Mouse (Mus musculus) embryonic facial prominence, embryonic 14.5 days (tissue): Measurements from ENCODE around the gene Ccdc190. TPM values are rescaled to one million over a fixed set of nuclear protein-coding genes. Genes with fewer than 3 reads are reported as not detected.

Experiments used
- ATAC-seq: fragments of 200-750 bp; cut with Nextera tagmentation; 2 replicates; pipeline ENCODE4 v1.8.0; 2017; ENCODE audit warnings: low read depth, moderate number of reproducible peaks, moderate TSS enrichment
- DNase-seq: peaks from one replicate; pipeline ENCODE4 v3.0.0-alpha.2; 2015; ENCODE audit warnings: low spot score
- H3K27ac ChIP-seq: fragments of 300-500 bp; sonication (generic); replicated peaks from 2 replicates; pipeline ENCODE4 v1.5.1; 2014; ENCODE audit warnings: low read depth, mild to moderate bottlenecking, low read length, moderate library complexity
- H3K27me3 ChIP-seq: fragments of 300-500 bp; sonication (generic); replicated peaks from 2 replicates; pipeline ENCODE4 v1.6.1; 2014; ENCODE audit warnings: low read length; ENCODE audit not compliant: control insufficient read depth, insufficient read depth
- H3K36me3 ChIP-seq: fragments of 300-500 bp; sonication (generic); 2 replicates; pipeline ENCODE4 v1.6.1; 2014; ENCODE audit warnings: low read length, mixed read lengths; ENCODE audit not compliant: control insufficient read depth, insufficient read depth
- H3K4me1 ChIP-seq: fragments of 300-500 bp; sonication (generic); 2 replicates; pipeline ENCODE4 v1.6.1; 2014; ENCODE audit warnings: antibody characterized with exemption, low read length; ENCODE audit not compliant: control insufficient read depth, insufficient read depth
- H3K4me2 ChIP-seq: fragments of 300-500 bp; sonication (generic); 2 replicates; pipeline ENCODE4 v1.6.1; 2014; ENCODE audit warnings: low read depth, mild to moderate bottlenecking, low read length, moderate library complexity, mixed read lengths
- H3K4me3 ChIP-seq: fragments of 300-500 bp; sonication (generic); 2 replicates; pipeline ENCODE4 v1.5.1; 2014; ENCODE audit warnings: low read depth, mild to moderate bottlenecking, low read length
- H3K9ac ChIP-seq: fragments of 300-500 bp; sonication (generic); 2 replicates; pipeline ENCODE4 v1.6.1; 2014; ENCODE audit warnings: low read depth, mild to moderate bottlenecking, low read length, moderate library complexity, mixed read lengths
- H3K9me3 ChIP-seq: fragments of 300-500 bp; sonication (generic); 2 replicates; pipeline ENCODE4 v1.6.1; 2016; ENCODE audit warnings: low read length; ENCODE audit not compliant: control insufficient read depth
- WGBS: fragments of 180-500 bp; shearing (Covaris S2); extraction: QIAGEN DNeasy Blood & Tissue Kit; methylation state at CpG from one replicate; pipeline ENCODE4 v1.1.7; 2014; 5-methylcytosine and 5-hydroxymethylcytosine counted together
- polyA plus RNA-seq: library from polyadenylated mRNA; unstranded; fragments of >200 nt; fragmentation: Nextera tagmentation; extraction: Ambion mirVana; gene quantifications from 2 replicates; pipeline ENCODE4 v1.2.1, GENCODE M21; 2014

Ccdc190 gene
- 0.42 and 0.50 TPM in 2 replicates for polyA plus RNA-seq

DNA sequence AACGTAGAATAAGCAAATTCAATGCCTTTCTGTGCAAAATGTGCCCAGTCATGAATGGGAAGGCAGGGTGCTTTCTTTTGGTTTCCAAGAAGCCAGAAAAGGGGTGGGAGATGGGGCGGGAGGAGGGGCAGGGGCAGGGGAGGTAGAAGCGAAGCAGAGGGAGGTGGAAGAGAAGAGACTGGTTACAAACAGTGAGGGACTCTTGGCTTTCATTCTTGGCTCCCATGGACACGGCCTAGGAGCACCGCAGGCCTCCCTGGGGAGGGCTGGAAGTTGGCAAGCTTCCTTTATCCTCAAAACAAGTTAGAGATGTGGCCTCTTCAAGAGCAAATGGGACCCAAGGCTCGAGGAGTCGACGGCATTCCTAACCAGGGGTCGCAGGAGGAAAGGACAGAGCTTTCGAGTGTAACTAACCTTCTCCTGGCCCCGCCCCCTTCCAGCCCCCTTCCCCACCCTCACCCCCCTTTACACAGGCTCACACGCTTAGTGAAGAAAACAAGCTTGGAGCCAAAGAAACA lies at the start of gene Ccdc190:
Gene Ccdc190 (plus strand): TSS at position 195 of the 518 bp plus-strand sequence.
- ATAC-seq (peak; percentile 31; the same call in 1 of the 2 replicates), DNase-seq (no peak)
- Histone ChIP-seq H3K9me3 (no peaks in the 10 kb centered on the region), H3K36me3 (no peaks in the 10 kb centered on the region), H3K27me3 (no peaks in the 10 kb centered on the region), H3K4me3 (peak within 1 kb of the TSS; percentile 12; the same call in 1 of the 2 replicates), H3K27ac (no peak within 1 kb of the TSS), H3K4me2 (peak within 1 kb of the TSS; percentile 47), H3K4me1 (peaks cover 7% of the 10 kb centered on the region; the same call in 1 of the 2 replicates), H3K9ac (0 out of 2 replicates have a peak within 1 kb of the TSS, but pooled peaks have one; percentile 22)
- 15% methylated on average over 12 of the region's 12 CpGs for WGBS

GRCm38 (mm10) chr1:169879060-169879459 lies 49.4 kb upstream of the Ccdc190 start:
- no peak for ATAC-seq
- H3K27ac ChIP-seq, result no peak overlapping the region
- no peak overlapping the region for H3K4me2 ChIP-seq
- H3K9me3 ChIP-seq, result no peaks in the 10 kb centered on the region
- H3K27me3 ChIP-seq, result no peaks in the 10 kb centered on the region
- no peaks in the 10 kb centered on the region for H3K36me3 ChIP-seq
- DNase-seq, result no peak
- H3K4me3 ChIP-seq, result no peak overlapping the region
- no peaks in the 10 kb centered on the region for H3K4me1 ChIP-seq
- 87% methylated on average over 4 of the region's 4 CpGs for WGBS
- H3K9ac ChIP-seq, result no peak overlapping the region

- H3K36me3 ChIP-seq, result no peaks in the 10 kb centered on the region
- DNase-seq, result no peak
- no peak for ATAC-seq
- H3K4me1 ChIP-seq, result no peaks in the 10 kb centered on the region
- 85% methylated on average over 5 of the region's 5 CpGs for WGBS
- H3K4me2 ChIP-seq, result no peak overlapping the region
- H3K9me3 ChIP-seq, result no peaks in the 10 kb centered on the region
- H3K27ac ChIP-seq, result no peak overlapping the region
- no peaks in the 10 kb centered on the region for H3K27me3 ChIP-seq
- H3K4me3 ChIP-seq, result no peak overlapping the region
- no peak overlapping the region for H3K9ac ChIP-seq
Measured at GRCm38 (mm10) chr1:169880181-169880580, 48.3 kb upstream of the Ccdc190 start.

- Histone ChIP-seq H3K9me3 (no peaks in the 10 kb centered on the region), H3K27ac (no peak overlapping the region), H3K4me1 (no peaks in the 10 kb centered on the region), H3K4me3 (no peak overlapping the region), H3K4me2 (no peak overlapping the region), H3K36me3 (no peaks in the 10 kb centered on the region), H3K27me3 (no peaks in the 10 kb centered on the region), H3K9ac (no peak overlapping the region)
- ATAC-seq (peak; percentile 79), DNase-seq (peak; percentile 85)
- 41% methylated on average over 5 of the region's 5 CpGs for WGBS
Measured at GRCm38 (mm10) chr1:169883081-169883565, 45.3 kb upstream of the Ccdc190 start.

GRCm38 (mm10) chr1:169889250-169889649 lies 39.2 kb upstream of the Ccdc190 start:
- H3K36me3 ChIP-seq, result no peaks in the 10 kb centered on the region
- DNase-seq (no peak), ATAC-seq (no peak)

DNA sequence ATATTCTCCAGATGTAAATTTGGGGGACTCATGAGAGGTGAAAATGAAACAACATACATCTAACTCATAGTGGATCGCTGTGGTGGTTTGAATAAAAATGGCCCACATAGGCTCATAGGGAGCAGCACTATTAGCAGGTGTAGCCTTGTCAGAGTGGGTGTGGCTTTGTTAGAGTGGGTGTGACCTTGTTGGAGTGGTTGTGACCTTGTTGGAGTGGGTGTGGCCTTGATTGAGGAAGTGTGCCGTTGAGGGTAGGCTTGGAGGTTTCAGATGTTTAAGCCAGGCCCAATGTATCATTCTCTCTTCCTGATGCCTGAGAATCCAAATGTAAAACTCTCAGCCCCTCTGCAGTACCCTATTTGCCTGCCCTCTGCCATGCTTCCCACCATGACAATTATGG lies 34.5 kb upstream of the Ccdc190 start:
- Histone ChIP-seq H3K9ac (no peak overlapping the region), H3K4me1 (0 out of 2 replicates have a peak, but pooled peaks cover 5% of the 10 kb centered on the region), H3K9me3 (no peaks in the 10 kb centered on the region), H3K4me3 (no peak overlapping the region), H3K4me2 (no peak overlapping the region), H3K27ac (no peak overlapping the region), H3K27me3 (no peaks in the 10 kb centered on the region), H3K36me3 (no peaks in the 10 kb centered on the region)
- no peak for ATAC-seq
- DNase-seq, result no peak
- 78% methylated on average over 2 of the region's 2 CpGs for WGBS

More at GRCm38 (mm10) chr1:169889250-169889649, 39.2 kb upstream of the Ccdc190 start:
- no peaks in the 10 kb centered on the region for H3K4me1 ChIP-seq
- H3K4me3 ChIP-seq, result no peak overlapping the region
- no peaks in the 10 kb centered on the region for H3K9me3 ChIP-seq
- no peak overlapping the region for H3K9ac ChIP-seq
- no peak overlapping the region for H3K4me2 ChIP-seq
- WGBS, result 72% methylated on average over 2 of the region's 2 CpGs
- no peak overlapping the region for H3K27ac ChIP-seq
- H3K27me3 ChIP-seq, result no peaks in the 10 kb centered on the region

DNA sequence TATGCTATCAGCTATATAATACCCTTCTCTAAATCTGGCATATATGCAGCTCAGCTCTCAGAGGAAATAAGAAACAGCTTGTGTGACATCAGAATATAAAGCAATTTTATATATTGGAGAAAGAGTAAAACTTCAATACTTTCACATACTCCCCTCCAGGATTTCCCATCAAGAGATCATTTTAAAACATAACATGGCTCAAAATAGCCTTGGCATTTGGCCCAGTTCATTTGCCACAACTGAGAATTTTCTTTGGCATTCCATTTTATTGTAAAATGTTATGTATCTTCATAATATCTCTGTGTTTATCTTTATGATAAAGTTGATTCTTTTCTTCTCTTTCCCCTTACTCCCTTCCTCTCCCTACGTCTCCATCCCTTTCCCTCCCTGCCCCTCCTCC lies 32.8 kb upstream of the Ccdc190 start:
- Histone ChIP-seq H3K4me2 (no peak overlapping the region), H3K9ac (no peak overlapping the region), H3K4me1 (0 out of 2 replicates have a peak, but pooled peaks cover 5% of the 10 kb centered on the region), H3K4me3 (no peak overlapping the region), H3K27ac (no peak overlapping the region), H3K9me3 (no peaks in the 10 kb centered on the region), H3K36me3 (no peaks in the 10 kb centered on the region), H3K27me3 (no peaks in the 10 kb centered on the region)
- 56% methylated on average over 1 of the region's 1 CpGs for WGBS
- DNase-seq, result peak; percentile 51
- ATAC-seq, result no peak

DNA sequence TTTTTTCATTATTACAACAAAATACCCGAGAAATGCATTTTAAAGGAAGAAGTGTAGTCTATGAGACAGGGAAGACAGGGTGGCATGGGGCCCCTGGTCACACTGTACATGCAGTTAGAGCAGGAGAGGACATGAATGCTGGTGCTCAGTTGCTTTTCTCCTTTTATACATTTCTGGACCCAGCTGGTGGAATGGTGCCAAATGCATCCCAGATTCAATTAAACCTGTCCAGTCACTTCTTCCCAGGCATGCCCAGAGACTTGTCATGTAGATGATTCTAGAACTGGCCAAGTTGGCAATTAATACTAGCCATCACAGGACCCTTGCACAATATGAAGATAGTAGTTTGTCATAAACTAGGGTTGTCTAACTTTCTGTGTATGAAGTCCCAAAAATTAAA lies 30.5 kb upstream of the Ccdc190 start:
- Histone ChIP-seq H3K4me2 (no peak overlapping the region), H3K9ac (no peak overlapping the region), H3K36me3 (no peaks in the 10 kb centered on the region), H3K9me3 (no peaks in the 10 kb centered on the region), H3K4me3 (no peak overlapping the region), H3K4me1 (0 out of 2 replicates have a peak, but pooled peaks cover 5% of the 10 kb centered on the region), H3K27me3 (no peaks in the 10 kb centered on the region), H3K27ac (no peak overlapping the region)
- no peak for ATAC-seq
- 50% methylated on average over 1 of the region's 1 CpGs for WGBS
- DNase-seq, result no peak

DNA sequence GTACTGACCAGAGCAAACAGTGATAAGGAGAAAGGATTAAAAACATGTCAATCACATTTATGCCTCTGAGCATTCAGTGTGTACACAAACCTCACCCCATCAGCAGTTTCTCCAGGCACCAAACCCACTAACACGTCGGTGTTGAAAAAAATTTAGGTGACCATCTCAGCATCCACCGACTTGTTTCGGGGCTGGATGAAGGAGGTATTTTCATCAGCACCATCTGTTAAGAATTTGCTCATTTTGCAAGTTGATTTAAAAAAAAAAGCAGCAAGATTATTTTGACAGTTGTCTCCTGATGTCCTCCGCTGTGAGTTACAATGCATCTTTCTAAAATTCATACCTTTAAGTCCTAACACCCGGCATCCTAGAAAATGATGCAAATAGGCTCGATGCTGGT lies 29.8 kb upstream of the Ccdc190 start:
- H3K27me3 ChIP-seq, result no peaks in the 10 kb centered on the region

More for the DNA sequence above, 29.8 kb upstream of the Ccdc190 start:
- Histone ChIP-seq H3K4me1 (0 out of 2 replicates have a peak, but pooled peaks cover 5% of the 10 kb centered on the region), H3K9me3 (no peaks in the 10 kb centered on the region), H3K27ac (no peak overlapping the region), H3K4me3 (no peak overlapping the region), H3K9ac (no peak overlapping the region), H3K36me3 (no peaks in the 10 kb centered on the region), H3K4me2 (no peak overlapping the region)
- no peak for DNase-seq
- WGBS, result 57% methylated on average over 7 of the region's 7 CpGs
- ATAC-seq, result no peak
